Mouse (Mus musculus) thymus, adult 2 months (tissue): ENCODE measurements around the gene Maz.

Source experiments
- CTCF ChIP-seq: fragments of 200-500 bp; IDR thresholded peaks from 2 replicates; pipeline ENCODE4 v1.5.1; 2012; ENCODE audit warnings: mild to moderate bottlenecking, control low read depth, low read length, moderate library complexity, borderline replicate concordance; ENCODE audit not compliant: control insufficient read depth, poor library complexity, insufficient read depth; ENCODE audit errors: extremely low read depth
- POLR2A ChIP-seq: fragments of 200-500 bp; IDR thresholded peaks from 2 replicates; pipeline ENCODE4 v1.6.1; 2012; ENCODE audit warnings: mild to moderate bottlenecking, low read length, control low read depth, moderate library complexity; ENCODE audit not compliant: control insufficient read depth, poor library complexity, insufficient read depth; ENCODE audit errors: extremely low read depth

- TF ChIP-seq POLR2A: no peak
- no peak for TF ChIP-seq CTCF
Measured at GRCm38 (mm10) chr7:127014993-127015392, 11.8 kb downstream of the Maz start.
